Mouse (Mus musculus): ENCODE data around the gene Cr2. TPM values are rescaled to one million over a fixed set of nuclear protein-coding genes. Genes with fewer than 3 reads are reported as not detected.
"Not testable (repeated sequence)": the region's sequence is repeated elsewhere in the genome, so short reads cannot be mapped to it uniquely, and the experiment has no call there.

Gene Cr2
- total RNA-seq (2021), result 1 to 10 TPM in 1 of 2 experiments, under 1 TPM in 1; 0.67 to 5.6 TPM
- long read RNA-seq, experiment 1, result 0 reads
- long read RNA-seq, experiment 2, result 0 reads

DNA sequence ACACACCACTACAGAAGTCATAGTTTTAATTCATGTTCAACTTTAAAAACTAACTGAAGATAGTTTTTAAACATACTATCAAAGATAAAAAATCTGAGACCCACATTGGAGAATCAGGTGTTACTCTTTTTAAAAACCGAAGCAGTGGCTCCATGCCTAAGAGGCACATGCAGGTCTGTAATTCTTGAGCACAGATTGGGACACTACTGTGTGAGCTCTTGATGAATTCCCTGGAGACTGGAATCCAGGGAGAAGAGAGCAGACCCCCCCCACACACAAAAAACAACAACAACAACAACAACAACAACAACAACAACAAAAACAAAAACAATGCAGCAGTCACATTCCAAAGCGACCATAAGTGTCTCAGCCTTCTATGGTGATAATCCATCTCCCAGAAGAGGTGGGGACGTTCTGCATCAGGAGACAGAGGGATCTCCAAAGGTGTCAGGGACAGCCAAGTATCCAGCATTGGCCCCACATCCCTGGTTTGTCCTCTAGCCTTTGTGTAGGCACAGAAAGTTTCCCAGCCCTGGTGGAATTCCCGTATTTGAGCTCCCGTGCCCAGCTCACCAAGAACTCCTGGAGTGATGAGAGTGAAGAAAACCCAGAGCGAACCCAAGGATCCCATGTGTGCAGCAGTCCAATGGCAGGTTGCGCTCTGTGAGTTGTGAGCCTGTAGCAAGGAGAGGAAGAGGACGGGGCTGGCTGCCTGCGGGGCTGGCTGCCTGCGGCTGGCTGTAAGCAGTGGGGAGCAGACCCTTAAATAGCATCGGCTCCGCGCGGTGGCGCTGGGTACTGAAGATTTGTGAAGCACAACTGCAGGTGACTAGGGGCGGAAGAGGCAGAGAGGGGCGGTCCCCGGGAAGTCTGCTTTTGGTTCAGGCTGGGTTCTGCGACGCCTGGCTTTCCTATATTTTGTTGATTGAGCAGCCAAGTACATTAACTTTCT is at the start of gene Cr2:
Gene Cr2, minus strand, starts transcription at position 737 of the 952 bp plus-strand sequence.
- peak; percentile 35 to 64 for DNase-seq

DNA sequence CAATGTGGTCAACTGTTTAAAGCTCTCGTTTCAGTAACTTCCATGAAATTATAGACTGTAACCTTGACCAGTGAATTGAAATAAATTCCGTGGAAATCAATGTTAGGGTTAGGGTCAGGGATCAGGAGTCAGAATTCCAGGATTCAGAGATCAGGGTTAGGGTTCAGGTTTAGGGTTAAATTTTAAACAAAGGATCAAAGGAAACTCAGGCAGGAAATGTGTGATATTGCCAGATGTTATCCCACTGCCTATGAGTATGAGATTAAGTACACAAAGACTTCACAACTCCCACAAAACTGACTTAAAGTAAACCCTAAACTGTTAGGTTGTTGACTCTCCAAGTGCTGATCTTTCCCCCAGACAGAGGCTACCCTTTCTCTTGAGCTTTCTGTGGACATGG is 45.3 kb upstream of the Cr2 start:
- no peak for DNase-seq

DNA sequence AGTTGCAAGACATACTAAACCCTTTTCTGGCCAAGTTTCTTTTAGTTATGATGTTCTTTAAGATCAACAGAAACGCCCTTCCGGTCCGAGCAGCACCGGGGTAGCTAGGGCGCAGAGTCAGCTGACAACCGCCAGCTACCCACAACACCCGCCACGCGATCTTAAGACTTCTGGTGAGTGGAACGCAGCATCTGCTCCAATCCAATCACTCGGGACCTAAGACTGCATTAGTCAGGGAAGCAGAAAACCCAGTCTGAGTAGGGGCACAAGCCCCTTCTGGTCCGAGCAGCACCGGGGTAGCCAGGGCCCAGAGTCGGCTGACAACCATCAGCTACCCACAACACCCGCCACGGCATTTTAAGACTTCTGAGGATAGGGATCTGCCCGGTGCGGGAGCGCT is 36.3 kb upstream of the Cr2 start:
- DNase-seq, result not testable (repeated sequence)

DNA sequence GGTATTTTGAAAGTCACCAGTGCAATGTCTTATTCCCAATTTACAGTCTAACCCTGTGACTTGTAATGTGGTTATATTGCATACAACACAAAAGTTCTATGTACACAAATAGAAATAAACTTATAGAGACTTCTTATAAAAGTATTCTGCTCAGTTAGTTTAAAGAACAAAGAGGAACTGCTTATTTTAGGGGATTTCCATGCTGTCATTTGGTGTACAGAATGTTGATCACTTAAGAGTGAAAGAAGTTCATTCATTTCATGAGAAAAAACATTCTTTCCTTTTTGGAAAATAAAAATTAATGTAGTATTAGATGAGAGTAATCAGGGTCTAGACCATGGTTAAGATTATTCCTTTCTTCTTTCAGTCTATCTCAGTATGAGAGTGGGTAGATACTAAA is 8.2 kb upstream of the Cr2 start:
- no peak for DNase-seq

DNA sequence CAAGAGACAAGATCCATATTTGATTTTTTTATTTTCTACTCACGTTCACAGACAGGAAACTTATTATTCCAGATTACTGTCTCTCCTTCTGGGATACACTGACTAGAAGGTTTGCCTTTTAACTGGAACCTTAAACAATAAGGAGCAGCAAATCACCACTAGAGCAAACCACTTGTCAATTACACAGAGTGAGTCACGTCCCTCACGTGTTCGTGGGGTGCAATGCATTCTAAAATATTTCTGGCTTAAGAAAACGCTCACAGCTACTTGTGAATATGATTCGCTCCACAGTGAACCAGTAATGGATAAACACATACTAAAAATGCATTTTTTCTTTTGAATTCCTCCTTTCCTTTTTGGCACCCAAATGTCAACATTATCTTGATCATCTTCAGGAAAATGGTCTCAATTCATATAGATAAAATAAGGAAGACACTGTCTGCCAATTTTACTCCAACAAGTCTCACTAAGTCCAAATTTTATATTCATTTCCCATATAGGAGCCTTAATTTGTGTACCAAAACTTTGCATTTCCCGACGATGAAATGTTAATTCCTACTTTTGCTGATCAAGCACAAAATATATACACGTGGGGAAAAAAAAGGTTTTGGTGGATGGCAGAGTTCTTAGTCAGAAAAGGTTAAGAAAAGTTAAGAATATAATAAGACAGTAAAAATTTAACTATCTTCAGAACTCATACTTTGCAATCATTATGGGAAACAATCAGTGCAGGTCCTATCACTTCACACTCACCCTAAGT is 11.3 kb downstream of the Cr2 start:
- DNase-seq, result no peak

DNA sequence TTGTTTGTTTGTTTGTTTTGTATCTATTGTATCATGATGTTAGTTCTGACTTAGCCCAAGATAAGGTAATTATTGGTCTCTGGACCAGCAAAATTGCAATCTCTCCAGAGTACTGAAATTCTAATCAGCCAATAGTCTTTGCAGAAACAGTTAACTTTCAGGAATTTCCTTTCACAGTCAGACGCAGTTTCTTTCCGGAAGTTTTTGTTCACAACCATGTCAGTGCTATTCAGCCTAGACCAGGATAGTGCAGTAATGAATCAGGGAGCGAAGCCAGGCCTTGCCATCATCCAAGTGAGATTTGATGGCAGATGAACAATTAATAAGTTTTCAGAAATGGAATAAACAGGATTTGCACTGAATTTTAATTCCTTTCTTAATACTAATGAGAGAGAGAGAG is 44.4 kb downstream of the Cr2 start:
- DNase-seq, result peak; percentile 23 to 36

DNA sequence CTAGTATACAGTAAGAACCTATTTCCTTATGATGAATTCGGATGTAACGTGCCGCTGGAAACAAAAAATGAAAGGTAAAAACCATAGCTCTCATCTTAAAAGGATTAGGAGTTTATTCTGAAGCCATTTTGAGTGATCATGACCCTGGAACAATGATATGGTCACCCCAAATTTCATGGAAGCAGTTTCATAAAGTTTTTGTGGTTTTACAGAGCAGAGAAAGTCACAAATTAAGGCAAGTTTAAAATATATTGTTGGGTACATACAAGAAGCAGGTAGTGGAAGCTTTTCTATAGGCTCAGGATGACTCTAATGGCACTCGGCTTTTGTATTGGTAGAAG is 44.9 kb downstream of the Cr2 start:
- DNase-seq, result no peak

DNA sequence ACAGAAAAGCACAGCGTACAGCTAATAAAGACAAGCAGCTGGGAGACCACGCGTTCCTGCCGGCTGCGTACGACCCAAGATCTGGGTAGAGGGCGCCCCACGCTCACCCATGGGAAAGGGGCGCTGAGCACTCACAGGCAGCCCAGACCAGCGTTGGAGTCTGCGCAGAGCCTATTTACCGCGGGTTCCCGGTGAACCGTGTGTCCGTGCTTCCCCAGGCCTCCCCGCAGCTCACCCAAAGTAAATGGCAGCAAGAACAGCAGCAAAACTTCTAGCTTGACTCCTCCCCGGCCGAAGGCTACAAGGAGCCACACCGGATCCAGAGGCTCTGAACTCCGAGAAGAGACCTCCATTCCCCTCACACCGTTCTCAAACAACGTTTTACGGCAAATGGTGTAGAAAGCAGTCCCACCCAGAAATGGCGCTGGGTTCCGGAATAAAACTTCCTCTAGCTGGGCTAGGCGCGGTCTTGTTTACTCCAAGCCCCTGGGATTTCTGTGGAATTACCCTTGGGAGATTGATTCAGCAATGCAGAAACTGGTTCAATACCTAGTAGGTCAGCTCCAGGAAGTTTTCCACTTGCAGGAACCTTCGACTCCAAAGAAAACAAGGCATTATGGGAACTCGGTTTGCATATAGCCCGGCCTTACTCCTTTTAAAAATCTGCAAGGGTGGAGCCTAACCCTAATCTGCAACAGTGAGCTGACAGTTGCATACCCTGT is 45.4 kb downstream of the Cr2 start, which contains the start of gene Cr1l:
Gene Cr1l, minus strand, starts transcription at position 634 of the 722 bp plus-strand sequence.
- DNase-seq, result peak; percentile 92 to 93

DNA sequence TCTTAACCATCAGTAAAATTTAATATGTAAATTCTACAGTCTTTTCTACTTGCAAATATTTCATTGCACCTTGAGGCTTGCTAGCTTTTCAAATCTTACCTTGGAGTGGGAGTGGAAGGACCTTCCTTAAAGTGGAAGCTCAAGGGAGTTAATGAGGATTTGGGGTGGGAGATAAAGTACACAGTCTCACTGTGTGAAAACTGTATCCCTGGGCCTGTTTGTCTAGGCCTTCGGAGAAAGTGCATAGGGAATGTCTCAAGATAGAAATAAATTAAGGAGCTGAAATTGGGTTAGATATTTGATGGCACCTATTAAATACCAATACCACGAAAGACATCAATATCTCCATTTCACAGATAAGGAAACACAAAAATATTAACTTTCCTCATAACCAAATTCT is 46.0 kb downstream of the Cr2 start:
- DNase-seq, result no peak

DNA sequence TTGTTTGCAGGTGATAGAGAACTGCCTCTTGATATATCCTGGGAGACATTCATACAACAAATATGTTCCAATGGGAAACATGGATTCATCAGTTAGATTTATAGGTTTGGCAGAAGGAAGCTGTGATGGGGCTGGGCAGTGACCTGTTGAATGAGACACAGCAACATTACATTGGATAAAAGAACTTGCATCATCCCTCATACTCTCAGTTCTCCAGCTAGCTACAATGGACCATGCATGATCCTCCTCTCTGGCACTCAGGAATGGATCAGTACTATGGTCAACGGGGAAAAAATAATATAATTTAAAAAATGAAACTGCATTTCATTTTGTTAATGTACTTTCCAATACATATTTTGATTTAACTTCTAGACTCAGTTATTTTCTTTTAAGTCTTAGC is 46.6 kb downstream of the Cr2 start:
- no peak for DNase-seq

DNA sequence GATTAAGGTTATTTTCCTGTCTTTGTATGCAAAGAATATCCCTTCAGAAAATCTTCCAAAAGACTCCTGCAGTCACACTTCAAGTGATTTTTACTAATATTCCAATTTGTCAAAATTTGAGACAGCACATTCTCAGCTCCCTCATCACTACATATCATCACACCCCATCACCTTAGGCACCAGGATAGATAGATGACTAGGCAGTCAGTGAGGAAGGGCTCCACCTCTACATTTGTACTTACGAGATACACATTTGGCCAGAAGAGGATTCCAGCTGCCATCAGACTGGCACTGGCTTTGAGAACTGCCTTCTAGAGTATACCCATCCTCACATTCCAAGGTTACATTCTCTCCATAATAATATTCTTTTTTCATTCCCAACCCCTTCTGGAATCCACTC is 62.1 kb downstream of the Cr2 start:
- no peak for DNase-seq

DNA sequence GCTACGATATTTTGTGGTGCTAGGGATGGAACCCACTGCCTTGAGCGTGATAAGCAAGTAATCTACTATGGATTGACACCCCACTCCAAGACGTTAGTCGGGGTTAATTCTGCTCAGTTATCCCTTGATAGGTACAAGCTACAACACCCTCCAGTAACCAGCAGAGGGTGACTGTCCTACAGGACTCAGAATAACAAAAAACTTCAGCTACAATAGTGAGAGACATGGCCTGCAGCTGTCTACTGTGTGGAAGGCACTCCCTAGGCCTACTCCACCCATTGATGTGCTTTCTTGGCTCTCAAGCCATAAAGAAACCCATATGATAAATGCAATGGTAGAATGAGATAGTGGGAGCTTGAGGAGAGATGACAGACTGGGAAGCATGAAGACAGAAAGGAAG is 62.9 kb downstream of the Cr2 start:
- no peak for DNase-seq

DNA sequence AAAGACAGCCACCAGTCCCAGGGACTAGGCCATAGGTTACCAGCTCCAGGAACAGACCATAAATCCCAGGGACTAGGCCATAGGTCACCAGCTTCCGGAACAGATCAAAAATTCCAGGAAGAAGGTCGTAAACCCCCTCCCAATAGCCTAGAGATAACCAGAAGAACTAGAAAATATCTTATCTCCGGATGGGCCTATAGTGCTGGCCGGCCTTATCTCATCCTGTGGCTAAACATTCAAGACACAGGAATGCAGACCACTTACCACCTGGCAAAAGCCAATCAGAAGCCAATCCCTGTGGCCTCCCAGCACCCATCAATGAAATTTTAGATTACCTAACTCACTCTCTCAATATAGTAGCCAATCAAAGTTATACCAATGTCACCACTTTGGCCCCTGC is 75.8 kb downstream of the Cr2 start:
- no peak for DNase-seq

DNA sequence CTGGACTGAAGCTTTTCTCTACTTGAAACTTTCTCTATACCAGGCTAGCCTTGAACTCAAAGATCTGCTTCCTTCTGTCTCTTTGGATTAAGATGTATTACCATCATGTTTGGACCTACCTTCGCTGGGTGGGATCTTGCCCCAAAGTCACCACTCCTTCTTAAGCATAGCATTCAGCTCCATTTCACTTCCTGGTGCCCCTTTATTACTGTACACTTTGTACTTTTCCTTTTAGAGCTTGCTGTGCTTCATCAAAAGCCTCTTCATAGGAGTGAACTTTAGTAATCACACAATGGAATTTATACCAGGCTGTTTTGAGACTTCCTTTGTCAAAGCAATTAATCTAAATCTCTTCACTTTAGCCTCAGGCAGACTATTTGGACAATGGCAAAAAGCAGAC is 78.5 kb downstream of the Cr2 start:
- no peak for DNase-seq

DNA sequence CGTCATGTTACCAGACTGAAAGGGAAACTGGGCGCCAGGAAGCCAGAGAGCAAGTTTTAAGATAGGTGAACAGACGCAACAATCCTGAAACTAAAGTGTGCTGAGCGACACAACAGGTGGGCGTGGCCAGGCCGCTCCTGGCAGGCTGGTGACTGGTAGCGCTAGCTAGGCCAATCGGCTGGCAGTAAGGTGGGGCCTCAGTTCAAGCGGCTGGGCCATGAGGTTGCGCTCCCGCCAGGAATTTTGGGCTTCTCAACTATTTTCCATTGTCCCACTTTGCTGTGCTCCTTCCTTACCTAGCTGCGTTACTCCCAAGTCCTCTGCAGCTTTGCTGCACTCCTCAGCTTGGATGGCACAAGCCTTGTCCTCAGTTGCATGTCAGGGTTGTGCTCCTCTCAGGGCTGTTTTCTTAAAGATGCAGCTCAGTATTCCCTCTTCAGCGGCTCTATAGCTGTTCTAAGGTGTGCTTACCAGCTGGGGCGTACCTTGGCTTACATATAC is 84.2 kb downstream of the Cr2 start, which contains the start of gene Cd46:
Gene Cd46, minus strand, starts transcription at position 30 of the 501 bp plus-strand sequence.
- peak; percentile 78 to 84 for DNase-seq

DNA sequence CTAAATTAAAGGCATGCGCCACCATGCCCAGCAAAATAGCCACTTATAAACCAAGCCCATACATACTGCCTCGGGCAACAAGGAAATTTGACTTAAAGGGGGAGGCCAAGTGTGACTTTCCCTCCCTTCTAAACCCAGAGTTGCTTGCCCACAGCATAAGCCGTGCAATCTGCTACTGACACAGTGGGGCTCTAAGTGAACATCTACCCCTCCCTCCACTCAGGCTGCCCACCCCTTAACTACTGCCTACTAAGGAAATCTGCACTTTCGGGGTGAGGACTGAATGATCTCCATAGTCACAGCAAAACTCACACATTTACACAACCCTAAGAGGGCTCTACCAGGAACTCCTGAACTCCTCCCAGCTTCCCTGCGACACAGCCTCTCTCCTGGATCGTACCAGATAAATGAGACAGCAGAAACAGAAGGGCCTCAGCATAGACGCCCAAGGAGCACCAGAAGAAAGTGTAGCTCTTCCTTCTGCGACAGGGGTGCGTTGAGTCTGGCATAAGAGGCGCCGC is 84.8 kb downstream of the Cr2 start:
- DNase-seq, result no peak

Other genes starting within 250 kb of the Cr2 start
- 10 to 100 TPM; 76.1 to 78.5 TPM for gene Cd34, start 237.9 kb downstream of the Cr2 start, total RNA-seq (2021)
- under 1 TPM; 0.57 to 0.65 TPM for gene Cd46, start 84.5 kb downstream of the Cr2 start, total RNA-seq (2021)
- gene Cr1l, start 45.1 kb downstream of the Cr2 start, total RNA-seq (2021), result 10 to 100 TPM; 63.6 to 73.5 TPM

Data from heart, adult 18-20 months (tissue).